Mouse (Mus musculus) megakaryocyte, embryonic 14.5 days (primary cell): ENCODE measurements around the gene Txn2.

Source experiments
- FLI1 ChIP-seq: IDR thresholded peaks from 2 replicates; pipeline ENCODE4 v1.6.1; 2012; ENCODE audit warnings: low read length, inconsistent platforms, mixed read lengths
- GATA1 ChIP-seq: IDR thresholded peaks from 3 replicates; pipeline ENCODE4 v1.6.1; 2012; ENCODE audit warnings: mixed read lengths, low read length, inconsistent platforms, borderline replicate concordance

DNA sequence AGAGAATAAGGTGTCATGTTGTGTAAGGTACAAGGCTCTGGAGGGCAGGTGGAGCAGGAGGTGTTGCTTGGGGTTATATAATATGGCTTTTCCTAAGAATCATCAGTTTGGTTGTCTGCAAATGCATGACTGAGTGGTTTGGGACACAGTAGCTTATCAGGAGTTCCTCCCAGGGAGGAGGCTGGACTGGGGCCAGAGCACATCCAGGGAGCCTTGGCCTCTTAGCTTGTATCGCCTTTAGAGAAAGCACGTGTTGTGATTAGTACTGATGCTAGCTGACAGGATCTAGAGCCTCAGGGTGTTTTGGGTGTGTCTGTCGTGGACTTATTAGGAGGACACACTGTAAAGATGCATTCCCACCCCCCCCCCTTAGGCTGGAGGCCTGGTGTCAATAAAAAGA is 48.9 kb upstream of the Txn2 start:
- TF ChIP-seq FLI1 (no peak), GATA1 (no peak)
